Mouse (Mus musculus): ENCODE results near the gene Sytl3.
"Not testable (repeated sequence)": the region's sequence is repeated elsewhere in the genome, so short reads cannot be mapped to it uniquely, and the experiment has no call there.

DNA sequence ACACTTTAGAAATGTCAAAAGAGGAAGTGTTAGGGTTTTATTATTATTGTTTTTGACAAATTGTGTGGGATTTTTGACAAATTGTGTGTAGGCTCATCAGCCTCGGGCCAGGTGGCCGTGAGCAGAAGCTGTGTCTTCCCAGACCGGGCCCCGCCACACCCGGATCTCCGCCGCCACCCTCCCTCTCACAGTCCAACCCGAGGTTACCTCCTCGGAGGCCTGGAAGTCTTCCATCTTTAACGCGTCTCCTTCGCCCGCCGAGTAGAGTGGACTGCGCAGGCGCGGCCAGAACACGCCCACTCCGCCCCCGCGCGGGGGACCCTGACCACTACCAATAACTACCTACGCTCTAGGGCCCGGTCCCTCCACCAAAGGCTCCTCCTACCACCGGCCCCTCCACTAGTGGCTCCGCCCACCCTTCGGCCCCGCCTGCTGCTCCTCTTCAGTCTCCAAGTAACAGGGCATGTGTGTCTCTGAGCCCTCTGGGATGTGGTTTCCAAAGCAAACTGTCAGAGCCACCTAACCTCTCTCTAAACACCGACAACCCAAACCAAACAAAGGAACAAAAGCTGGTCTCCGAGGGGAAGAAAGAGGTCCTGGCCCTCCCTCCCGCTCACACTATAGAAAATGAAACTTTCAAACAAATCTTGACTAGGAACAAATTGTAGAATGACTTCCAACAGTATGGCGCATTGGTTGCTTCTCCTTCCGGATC lies 3.2 kb upstream of the Sytl3 start, which contains the start of gene Dynlt1f:
- not testable (repeated sequence) for TF ChIP-seq CTCF (conservative IDR thresholded peaks at IDR 0.05; ENCODE audit: insufficient read depth, insufficient read length, low read depth, low read length); POLR2A (IDR thresholded peaks at IDR 0.05; ENCODE audit: low read depth, low read length)

Measured in kidney, adult 2 months (tissue).